Comparison of ENCODE assay signal across 21 mouse cellular contexts in the genomic region with DNA sequence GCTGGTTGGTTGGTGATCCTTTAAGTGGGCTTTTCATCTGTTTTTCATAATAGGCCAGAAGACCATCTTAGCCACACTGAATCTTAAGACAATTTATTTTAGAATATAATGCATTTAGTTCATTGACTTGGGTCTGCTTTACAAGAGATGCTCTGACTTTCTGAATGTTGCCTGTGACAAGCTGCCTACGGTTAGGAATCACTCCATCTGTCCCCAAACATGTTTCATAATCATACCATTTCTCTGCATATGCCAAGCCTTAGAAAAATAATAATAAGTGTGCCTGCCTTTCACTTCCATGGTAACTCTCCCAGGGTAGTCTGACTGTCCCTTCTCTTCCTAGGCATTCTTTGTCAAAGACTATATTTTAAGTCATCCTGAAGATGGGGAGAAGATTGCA.
DNase-seq lines count a peak whose midpoint lies in the region; ATAC-seq and TF ChIP-seq lines count a peak whose summit lies in the region.
"Had no signal": no experiment of that assay in that cellular context is flagged by ENCODE, and none has a peak within 500 bp of the region (broad histone marks: within the 10 kb centered on the region; RNA-seq: fewer than 3 reads in every experiment).

No protein-coding gene starts in this region.

- DNase-seq in frontal cortex, postnatal 14 days (ENCODE audit: low spot score in 2 of 2), result no peak
- DNase-seq in layer of hippocampus, adult 2 months (ENCODE audit: low spot score in 2 of 2), result no peak
- DNase-seq in layer of hippocampus, adult 8-10 months (ENCODE audit: low spot score in 2 of 2), result no peak
- peak; percentile 64 for DNase-seq in brain, adult 2 months (ENCODE audit: low read depth, low spot score)
- DNase-seq in adrenal gland, adult 18-20 months (ENCODE audit: low spot score in 2 of 2), result no peak
- DNase-seq: adrenal gland, adult 2 months; adrenal gland, adult 8-10 months; adrenal gland, postnatal 10 days; adrenal gland, postnatal 14 days; adrenal gland, postnatal 25 days; adrenal gland, postnatal 36 days; B cell, adult 2 months; cerebellum, adult 11 months; cerebellum, adult 11-12 months; cerebellum, adult 18-20 months; cerebellum, adult 2 months; cerebellum, adult 8-10 months had no signal

- TF ChIP-seq CTCF in layer of hippocampus, adult 2 months (conservative IDR thresholded peaks at IDR 0.05), result no peak

- H3K4me3 ChIP-seq in layer of hippocampus, adult 2 months, result no peak overlapping the region

- ATAC-seq in frontal cortex, adult (ENCODE audit: low TSS enrichment), result peak; percentile 55
- ATAC-seq: activated CD4-positive, CD25-positive, alpha-beta regulatory T cell, adult 4 months; CD4-positive, CD25-positive, alpha-beta regulatory T cell, adult 4 months; Patski had no signal

- peak overlapping the region; percentile 72 for H3K27ac ChIP-seq in layer of hippocampus, adult 2 months
